ENCODE assay signal across 8 mouse cellular contexts in the genomic region with DNA sequence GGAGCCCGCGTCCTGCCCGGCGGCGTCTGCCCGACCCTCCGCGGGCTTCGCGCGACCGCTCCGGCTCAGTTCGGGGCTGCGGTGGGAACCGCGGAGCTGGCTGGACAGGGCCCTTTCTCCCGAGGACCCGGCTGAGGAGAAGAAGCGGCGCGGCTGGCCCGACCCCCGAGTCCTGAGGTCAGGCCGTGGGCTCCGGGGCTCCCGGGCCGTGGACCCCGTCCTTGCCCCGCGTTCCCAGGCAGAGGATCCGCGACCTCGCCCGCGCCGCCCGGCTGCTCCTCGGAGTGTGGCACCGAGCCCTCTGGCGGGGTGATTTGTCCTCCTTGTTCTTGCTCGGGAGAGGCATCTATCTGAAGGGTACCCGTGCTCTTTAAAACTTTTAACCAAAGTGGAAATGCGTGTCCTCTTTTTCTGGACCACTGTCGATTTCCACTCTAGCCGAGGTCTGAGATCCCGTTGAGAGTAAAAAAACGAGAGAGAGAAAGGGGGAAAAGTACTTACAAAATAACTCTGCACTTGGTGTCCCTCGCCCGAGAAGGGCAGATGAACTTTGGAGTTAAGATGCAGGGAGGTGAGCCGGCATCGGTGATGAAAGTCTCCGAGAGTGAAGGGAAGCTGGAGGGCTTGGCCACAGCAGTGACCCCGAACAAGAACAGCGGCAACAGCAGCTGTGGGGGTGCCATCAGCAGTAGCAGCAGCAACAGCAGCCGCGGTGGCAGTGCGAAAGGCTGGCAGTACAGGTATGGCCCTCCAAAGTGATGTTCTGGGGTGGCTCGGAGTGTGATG. TPM values are rescaled to one million over a fixed set of nuclear protein-coding genes. Genes with fewer than 3 reads are reported as not detected.
DNase-seq lines count a peak whose midpoint lies in the region; ATAC-seq and TF ChIP-seq lines count a peak whose summit lies in the region.

No protein-coding gene starts in this region.

- peak; percentile 75 for ATAC-seq in forebrain, embryonic 16.5 days
- ATAC-seq in hindbrain, embryonic 11.5 days (ENCODE audit: low FRiP score), result peak; percentile 86
- peak; percentile 81 for ATAC-seq in limb, embryonic 14.5 days (ENCODE audit: low FRiP score, low read depth)
- peak; percentile 81 for ATAC-seq in midbrain, embryonic 12.5 days (ENCODE audit: low FRiP score, low read depth)

- H3K4me1 ChIP-seq in cerebellum, adult 2 months (ENCODE audit: control insufficient read depth, insufficient read depth, low read length), result peaks cover 5% of the 10 kb centered on the region
- H3K4me1 ChIP-seq in forebrain, embryonic 16.5 days (replicated peaks; ENCODE audit: control insufficient read depth, insufficient read depth, low read length), result peaks cover 24% of the 10 kb centered on the region
- H3K4me1 ChIP-seq in hindbrain, embryonic 11.5 days (replicated peaks; ENCODE audit: control insufficient read depth, insufficient read depth, low read length), result peaks cover 3% of the 10 kb centered on the region; the same call in 1 of the 2 replicates
- H3K4me1 ChIP-seq in limb, embryonic 14.5 days (ENCODE audit: control insufficient read depth, insufficient read depth, low read length), result peaks cover 17% of the 10 kb centered on the region
- H3K4me1 ChIP-seq in midbrain, embryonic 12.5 days, result peaks cover 24% of the 10 kb centered on the region

- TF ChIP-seq POLR2A in cerebellum, adult 2 months (IDR thresholded peaks at IDR 0.05; ENCODE audit: borderline replicate concordance, insufficient read depth, low read length), result no peak
- TF ChIP-seq POLR2A in limb, embryonic 14.5 days (IDR thresholded peaks at IDR 0.05; ENCODE audit: borderline replicate concordance, extremely low read depth, insufficient read depth, insufficient read length), result 0 out of 2 replicates have a peak, but pooled peaks have one; percentile 20

- peak; percentile 32 for DNase-seq in right cerebral cortex, adult 18-20 months
- no peak for DNase-seq in right cerebral cortex, postnatal 25 days
- peak; percentile 28 to 55 for DNase-seq in cerebellum, adult 2 months
- DNase-seq in hindbrain, embryonic 11.5 days (ENCODE audit: low spot score), result peak; percentile 42
- DNase-seq in limb, embryonic 14.5 days (ENCODE audit: low spot score), result no peak
- peak; percentile 77 for DNase-seq in testis, postnatal 10 days (ENCODE audit: low spot score)

- peak overlapping the region; percentile 80 for H3K4me3 ChIP-seq in cerebellum, adult 2 months (replicated peaks; ENCODE audit: insufficient read depth, low read depth, low read length)
- H3K4me3 ChIP-seq in forebrain, embryonic 16.5 days (replicated peaks; ENCODE audit: low read length), result peak overlapping the region; percentile 96
- peak overlapping the region; percentile 86 for H3K4me3 ChIP-seq in hindbrain, embryonic 11.5 days (ENCODE audit: low read depth, low read length)
- H3K4me3 ChIP-seq in limb, embryonic 14.5 days (replicated peaks; ENCODE audit: low read length), result peak overlapping the region; percentile 69
- H3K4me3 ChIP-seq in midbrain, embryonic 12.5 days, result peak overlapping the region; percentile 69

- H3K36me3 ChIP-seq in forebrain, embryonic 16.5 days (ENCODE audit: control insufficient read depth, insufficient read depth), result no peaks in the 10 kb centered on the region
- H3K36me3 ChIP-seq in hindbrain, embryonic 11.5 days (ENCODE audit: control insufficient read depth, insufficient read depth, low read length), result no peaks in the 10 kb centered on the region
- no peaks in the 10 kb centered on the region for H3K36me3 ChIP-seq in limb, embryonic 14.5 days (ENCODE audit: control insufficient read depth, insufficient read depth, low read length)
- no peaks in the 10 kb centered on the region for H3K36me3 ChIP-seq in midbrain, embryonic 12.5 days

- no peaks in the 10 kb centered on the region for H3K27me3 ChIP-seq in cerebellum, adult 2 months (ENCODE audit: control insufficient read depth, insufficient read depth, low read length)
- H3K27me3 ChIP-seq in forebrain, embryonic 16.5 days (replicated peaks; ENCODE audit: control insufficient read depth, insufficient read depth, low read length), result no peaks in the 10 kb centered on the region
- H3K27me3 ChIP-seq in hindbrain, embryonic 11.5 days (ENCODE audit: control insufficient read depth, insufficient read depth, low read length), result no peaks in the 10 kb centered on the region
- no peaks in the 10 kb centered on the region for H3K27me3 ChIP-seq in limb, embryonic 14.5 days (ENCODE audit: control insufficient read depth, insufficient read depth, low read length)
- H3K27me3 ChIP-seq in midbrain, embryonic 12.5 days, result no peaks in the 10 kb centered on the region

- peak overlapping the region; percentile 95 for H3K9ac ChIP-seq in forebrain, embryonic 16.5 days (replicated peaks; ENCODE audit: low read depth, low read length)
- peak overlapping the region; percentile 87 for H3K9ac ChIP-seq in hindbrain, embryonic 11.5 days (ENCODE audit: low read depth, low read length)
- H3K9ac ChIP-seq in limb, embryonic 14.5 days (ENCODE audit: low read depth, low read length, severe bottlenecking), result peak overlapping the region; percentile 85
- H3K9ac ChIP-seq in midbrain, embryonic 12.5 days (replicated peaks), result peak overlapping the region; percentile 85

- under 1% methylated on average over 58 of the region's 59 CpGs for WGBS in cerebellum, adult 2 months
- under 1% methylated on average over 54 of the region's 59 CpGs for WGBS in forebrain, embryonic 16.5 days
- WGBS in hindbrain, embryonic 11.5 days, result under 1% methylated on average over 48 of the region's 59 CpGs
- WGBS in limb, embryonic 14.5 days, result under 1% methylated on average over 50 of the region's 59 CpGs
- WGBS in midbrain, embryonic 12.5 days, result under 1% methylated on average over 56 of the region's 59 CpGs

- peak overlapping the region; percentile 98 for H3K4me2 ChIP-seq in forebrain, embryonic 16.5 days (ENCODE audit: low read length)
- peak overlapping the region; percentile 92 for H3K4me2 ChIP-seq in hindbrain, embryonic 11.5 days (replicated peaks; ENCODE audit: low read depth, low read length)
- H3K4me2 ChIP-seq in limb, embryonic 14.5 days (replicated peaks; ENCODE audit: low read depth, low read length, severe bottlenecking), result peak overlapping the region; percentile 83
- H3K4me2 ChIP-seq in midbrain, embryonic 12.5 days (replicated peaks), result peak overlapping the region; percentile 97

- no peak for TF ChIP-seq CTCF in cerebellum, adult 2 months (IDR thresholded peaks at IDR 0.05; ENCODE audit: borderline replicate concordance, insufficient read depth, low read depth, low read length)

- H3K9me3 ChIP-seq in forebrain, embryonic 16.5 days (ENCODE audit: control insufficient read depth, low read length), result no peaks in the 10 kb centered on the region
- no peaks in the 10 kb centered on the region for H3K9me3 ChIP-seq in hindbrain, embryonic 11.5 days (ENCODE audit: control insufficient read depth, low read length)
- H3K9me3 ChIP-seq in limb, embryonic 14.5 days (ENCODE audit: control insufficient read depth, low read length), result no peaks in the 10 kb centered on the region
- H3K9me3 ChIP-seq in midbrain, embryonic 12.5 days, result no peaks in the 10 kb centered on the region

- peak overlapping the region; percentile 89 for H3K27ac ChIP-seq in cerebellum, adult 2 months (ENCODE audit: insufficient read depth, low read length)
- H3K27ac ChIP-seq in forebrain, embryonic 16.5 days (ENCODE audit: low read length), result peak overlapping the region; percentile 91
- H3K27ac ChIP-seq in hindbrain, embryonic 11.5 days (ENCODE audit: low read depth, low read length), result peak overlapping the region; percentile 79
- H3K27ac ChIP-seq in limb, embryonic 14.5 days (replicated peaks; ENCODE audit: low read depth, low read length), result peak overlapping the region; percentile 73
- H3K27ac ChIP-seq in midbrain, embryonic 12.5 days (replicated peaks), result peak overlapping the region; percentile 89

RNA-seq across cellular contexts. Expression of a gene that starts 0.6 kb away (rescaled TPM):
- 12.5 and 12.8 TPM in 2 replicates for polyA plus RNA-seq in cerebellum, adult 2 months (2012; rRNA removed)
- 16.7 and 18.1 TPM in 2 replicates for polyA plus RNA-seq in forebrain, embryonic 16.5 days (2015; fragmentation: Nextera tagmentation; extraction: Ambion mirVana)
- polyA plus RNA-seq in hindbrain, embryonic 11.5 days (2014; fragmentation: Nextera tagmentation; extraction: Ambion mirVana), result 19.7 and 24.6 TPM in 2 replicates
- polyA plus RNA-seq in limb, embryonic 14.5 days (2012; rRNA removed), result 14.6 and 15.4 TPM in 2 replicates
- 20.6 and 23.8 TPM in 2 replicates for polyA plus RNA-seq in limb, embryonic 14.5 days (2014; fragmentation: Nextera tagmentation; extraction: Ambion mirVana)
- polyA plus RNA-seq in midbrain, embryonic 12.5 days (2016; fragmentation: Nextera tagmentation; extraction: Ambion mirVana), result 30.3 and 30.7 TPM in 2 replicates

Comparison
In these comparisons a context has a peak if more than half of its experiments do, and no peak if none do; other contexts are left out.
1. DNase-seq: peak in right cerebral cortex, adult 18-20 months (single experiment), cerebellum, adult 2 months (2 of 2), hindbrain, embryonic 11.5 days (single experiment) and testis, postnatal 10 days (single experiment); none in right cerebral cortex, postnatal 25 days (single experiment) and limb, embryonic 14.5 days (single experiment).
2. Peak in every context shown above with its lines, with median percentiles within 50 percentile points of each other: H3K27ac ChIP-seq, H3K4me3 ChIP-seq, ATAC-seq, H3K4me2 ChIP-seq and H3K9ac ChIP-seq.